In genomic region chrX:85855938-85856337, GRCm38 (mm10) we compare ENCODE assay signal across 12 mouse cellular contexts.
"Had no signal": no experiment of that assay in that cellular context is flagged by ENCODE, and none has a peak within 500 bp of the region (broad histone marks: within the 10 kb centered on the region; RNA-seq: fewer than 3 reads in every experiment).

No protein-coding gene starts in this region.

- H3K9me3 ChIP-seq: limb, embryonic 12.5 days; neural tube, embryonic 15.5 days had no signal

- H3K27ac ChIP-seq: layer of hippocampus, adult 2 months; limb, embryonic 12.5 days; liver, embryonic 14.5 days; neural tube, embryonic 15.5 days; stomach, postnatal 0 days had no signal

- ATAC-seq: lung, postnatal 0 days had no signal

- H3K27me3 ChIP-seq: limb, embryonic 12.5 days; neural tube, embryonic 15.5 days had no signal

- H3K4me1 ChIP-seq: limb, embryonic 12.5 days; neural tube, embryonic 15.5 days had no signal

- H3K36me3 ChIP-seq: limb, embryonic 12.5 days; neural tube, embryonic 15.5 days had no signal

- H3K9ac ChIP-seq: limb, embryonic 12.5 days; liver, embryonic 14.5 days; neural tube, embryonic 15.5 days had no signal

- DNase-seq: liver; lung, adult 2 months; lung, postnatal 36 days; midbrain, embryonic 14.5 days; thymus, postnatal 4 days had no signal

- H3K4me3 ChIP-seq: layer of hippocampus, adult 2 months; limb, embryonic 12.5 days; myocyte; neural tube, embryonic 15.5 days had no signal

- H3K4me2 ChIP-seq: limb, embryonic 12.5 days; neural tube, embryonic 15.5 days had no signal
